Mouse (Mus musculus): ENCODE measurements around the gene Steap1. TPM values are rescaled to one million over a fixed set of nuclear protein-coding genes. Genes with fewer than 3 reads are reported as not detected.
A peak's percentile ranks its signal among the peaks of the same experiment; 100 is the strongest.

Steap1 gene
- 6.9 and 7.8 TPM in 2 replicates for polyA plus RNA-seq (2015; fragmentation: Nextera tagmentation; extraction: Ambion mirVana)

DNA sequence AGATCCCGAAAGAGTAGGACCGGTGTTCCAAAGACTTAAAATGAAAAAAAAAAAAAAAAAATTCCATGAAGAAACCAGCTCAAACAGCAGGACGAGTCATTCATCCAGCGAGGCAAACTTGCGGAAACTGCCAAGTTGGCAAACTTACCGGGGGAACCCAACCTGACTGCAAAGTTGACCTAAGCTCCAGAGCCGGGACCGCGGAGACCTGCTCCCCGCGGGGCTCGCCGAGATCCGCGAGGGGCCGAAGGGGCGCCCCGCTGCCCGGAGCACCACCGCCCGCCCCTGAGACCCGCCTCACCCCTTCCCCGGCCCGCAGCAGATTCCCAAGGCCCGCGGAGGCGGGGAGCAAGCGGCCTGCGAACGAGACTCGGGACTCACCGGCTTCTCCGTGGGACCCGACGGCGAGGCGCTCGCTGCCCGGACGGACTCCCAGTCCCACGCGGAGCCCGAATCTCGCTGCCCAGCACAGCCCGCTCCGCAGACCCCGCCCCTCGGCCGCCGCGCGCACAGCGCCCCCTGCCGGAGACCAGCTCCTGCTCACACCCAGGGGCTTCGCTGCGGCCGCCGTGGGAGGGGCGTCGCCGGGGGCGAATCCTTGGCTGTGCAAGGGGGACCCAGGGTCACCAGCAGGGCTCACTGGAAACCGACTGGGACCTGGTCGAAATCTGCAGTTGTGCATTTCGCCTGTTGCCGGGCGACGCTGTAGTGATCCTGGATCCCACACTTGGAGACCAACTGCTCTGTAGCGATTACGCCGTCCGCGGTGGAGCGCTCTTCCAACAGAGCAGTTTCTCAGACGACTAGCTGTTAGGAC, at the start of gene Steap1:
Steap1 (minus strand) TSS at position 461 of the 817 bp plus-strand sequence.
- Histone ChIP-seq H3K9me3 (replicated peaks) (no peaks in the 10 kb centered on the region), H3K36me3 (no peaks in the 10 kb centered on the region), H3K9ac (peak within 1 kb of the TSS; percentile 62), H3K4me1 (replicated peaks) (0 out of 2 replicates have a peak, but pooled peaks cover 5% of the 10 kb centered on the region), H3K27ac (no peak within 1 kb of the TSS), H3K4me3 (replicated peaks) (peak within 1 kb of the TSS; percentile 60), H3K4me2 (peak within 1 kb of the TSS; percentile 71), H3K27me3 (peaks cover 17% of the 10 kb centered on the region)
- ATAC-seq (ENCODE audit: low read depth) (peak; percentile 87), DNase-seq (peak; percentile 52)
- whole genome bisulfite sequencing (ENCODE audit: insufficient replicate concordance): 2% methylated on average over 74 of the region's 75 CpGs

- no peaks in the 10 kb centered on the region for H3K36me3 ChIP-seq
- WGBS (ENCODE audit: insufficient replicate concordance): 53% methylated on average over 2 of the region's 2 CpGs
- DNase-seq (no peak), ATAC-seq (ENCODE audit: low read depth) (no peak)
- no peak overlapping the region for H3K4me2 ChIP-seq
- H3K27me3 ChIP-seq: no peaks in the 10 kb centered on the region
- H3K9ac ChIP-seq: no peak overlapping the region
- H3K4me1 ChIP-seq (replicated peaks): no peaks in the 10 kb centered on the region
- H3K27ac ChIP-seq: no peak overlapping the region
- H3K9me3 ChIP-seq (replicated peaks): no peaks in the 10 kb centered on the region
- H3K4me3 ChIP-seq (replicated peaks): no peak overlapping the region
Observed at GRCm38 (mm10) chr5:5787106-5787505, 38.0 kb upstream of the Steap1 start.

DNA sequence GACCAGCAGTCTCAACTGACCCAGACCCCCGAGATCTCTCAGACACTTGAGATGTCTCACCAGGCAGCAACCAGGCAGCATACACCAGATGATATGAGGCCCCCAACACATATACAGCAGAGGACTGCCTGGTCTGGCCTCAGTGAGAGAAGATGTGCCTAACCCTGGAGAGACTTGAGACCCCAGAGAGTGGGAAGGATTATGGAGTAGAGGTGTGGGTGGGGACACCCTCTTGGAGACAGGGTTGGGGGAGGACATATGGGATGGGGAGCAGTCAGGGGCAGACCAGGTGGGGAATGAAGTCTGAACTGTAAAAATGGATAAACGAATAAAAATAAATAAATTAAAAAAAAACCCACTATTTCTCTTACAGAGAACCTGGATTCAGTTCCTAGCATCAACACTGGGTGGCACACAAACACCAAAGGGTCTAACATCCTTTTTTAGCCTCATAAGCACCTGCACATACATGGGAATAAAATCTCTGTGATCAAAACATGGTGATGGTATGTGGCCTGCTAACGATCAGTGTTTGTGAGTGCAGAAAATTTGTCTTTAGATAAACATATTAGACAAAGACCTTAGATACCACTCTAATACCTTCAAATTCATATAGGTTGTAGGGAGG, 7.4 kb upstream of the Steap1 start:
- WGBS (ENCODE audit: insufficient replicate concordance): 37% methylated on average over 3 of the region's 3 CpGs

DNA sequence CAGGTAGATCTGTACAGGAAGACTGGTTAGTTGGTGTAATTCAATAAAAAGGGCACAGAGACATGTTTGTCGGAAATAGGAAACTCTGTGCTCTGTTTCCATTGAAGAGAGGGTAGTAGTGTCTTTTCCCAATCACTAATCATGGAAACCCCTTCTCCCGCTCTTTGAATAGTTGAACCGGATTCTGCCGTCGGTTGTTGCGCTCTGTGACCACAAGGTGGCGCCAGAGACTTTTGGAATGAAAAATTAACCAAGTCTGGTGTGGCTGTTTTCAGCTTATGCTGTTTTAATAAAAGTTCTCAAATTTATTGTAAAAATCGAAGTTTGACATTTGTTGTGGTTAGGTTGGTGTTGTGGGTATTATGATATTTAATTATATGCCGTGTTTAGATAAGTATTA, 5.9 kb upstream of the Steap1 start:
- peak; percentile 12 for DNase-seq

More for the DNA sequence above, 7.4 kb upstream of the Steap1 start:
- Histone ChIP-seq H3K4me3 (replicated peaks) (no peak overlapping the region), H3K27me3 (no peaks in the 10 kb centered on the region), H3K36me3 (no peaks in the 10 kb centered on the region), H3K9ac (no peak overlapping the region), H3K9me3 (replicated peaks) (no peaks in the 10 kb centered on the region), H3K4me2 (no peak overlapping the region), H3K4me1 (replicated peaks) (no peaks in the 10 kb centered on the region), H3K27ac (no peak overlapping the region)
- ATAC-seq (ENCODE audit: low read depth) (no peak), DNase-seq (no peak)

DNA sequence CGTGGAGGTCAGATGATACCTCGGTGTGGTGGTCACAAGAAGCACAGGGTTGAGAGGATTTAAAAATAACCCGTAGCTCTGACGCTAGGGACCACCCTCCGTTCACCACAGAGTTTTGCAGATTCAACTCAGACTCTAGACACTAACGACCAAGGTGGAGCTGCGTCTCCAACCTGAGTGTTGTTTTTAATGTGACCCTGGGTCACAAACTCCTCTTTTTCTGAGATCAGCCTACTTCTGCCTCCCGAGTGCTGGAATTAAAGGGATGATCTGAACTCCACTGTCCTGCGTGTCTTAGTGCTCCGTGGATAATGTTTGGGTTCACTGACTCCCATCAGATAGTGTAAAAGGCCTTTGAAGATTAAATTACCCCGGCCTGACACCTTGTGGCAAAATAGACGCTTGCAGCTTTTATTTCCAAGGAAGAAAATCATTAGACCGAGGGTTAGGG, 671 bp upstream of the Steap1 start:
- Histone ChIP-seq H3K4me3 (replicated peaks) (peak overlapping the region; percentile 60), H3K9ac (0 out of 2 replicates have a peak overlapping the region, but pooled peaks have one; percentile 9), H3K9me3 (replicated peaks) (no peaks in the 10 kb centered on the region), H3K27ac (no peak overlapping the region), H3K4me2 (peak overlapping the region; percentile 71), H3K36me3 (no peaks in the 10 kb centered on the region), H3K4me1 (replicated peaks) (0 out of 2 replicates have a peak, but pooled peaks cover 5% of the 10 kb centered on the region), H3K27me3 (peaks cover 17% of the 10 kb centered on the region)
- DNase-seq: no peak
- under 1% methylated on average over 13 of the region's 13 CpGs for WGBS (ENCODE audit: insufficient replicate concordance)
- ATAC-seq (ENCODE audit: low read depth): 0 out of 2 replicates have a peak, but pooled peaks have one; percentile 13

More for the DNA sequence above, 5.9 kb upstream of the Steap1 start:
- ATAC-seq (ENCODE audit: low read depth): no peak
- Histone ChIP-seq H3K27me3 (no peaks in the 10 kb centered on the region), H3K4me1 (replicated peaks) (no peaks in the 10 kb centered on the region), H3K4me2 (no peak overlapping the region), H3K4me3 (replicated peaks) (no peak overlapping the region), H3K9ac (no peak overlapping the region), H3K36me3 (no peaks in the 10 kb centered on the region), H3K9me3 (replicated peaks) (no peaks in the 10 kb centered on the region), H3K27ac (no peak overlapping the region)
- 3% methylated on average over 9 of the region's 9 CpGs for WGBS (ENCODE audit: insufficient replicate concordance)

- Histone ChIP-seq H3K4me2 (no peak overlapping the region), H3K9ac (no peak overlapping the region), H3K36me3 (no peaks in the 10 kb centered on the region), H3K4me1 (replicated peaks) (no peaks in the 10 kb centered on the region), H3K27me3 (no peaks in the 10 kb centered on the region), H3K27ac (no peak overlapping the region), H3K9me3 (replicated peaks) (no peaks in the 10 kb centered on the region), H3K4me3 (replicated peaks) (no peak overlapping the region)
- DNase-seq (no peak), ATAC-seq (ENCODE audit: low read depth) (no peak)
- WGBS (ENCODE audit: insufficient replicate concordance): 77% methylated on average over 9 of the region's 9 CpGs
Observed at GRCm38 (mm10) chr5:5734445-5734844, 14.7 kb downstream of the Steap1 start.

- ATAC-seq (ENCODE audit: low read depth): no peak
Observed at GRCm38 (mm10) chr5:5732858-5733257, 16.3 kb downstream of the Steap1 start.

GRCm38 (mm10) chr5:5732208-5732607, 16.9 kb downstream of the Steap1 start:
- Histone ChIP-seq H3K27ac (no peak overlapping the region), H3K9me3 (replicated peaks) (no peaks in the 10 kb centered on the region), H3K4me2 (no peak overlapping the region), H3K4me1 (replicated peaks) (no peaks in the 10 kb centered on the region), H3K9ac (no peak overlapping the region), H3K4me3 (replicated peaks) (no peak overlapping the region), H3K27me3 (no peaks in the 10 kb centered on the region), H3K36me3 (no peaks in the 10 kb centered on the region)
- ATAC-seq (ENCODE audit: low read depth): no peak
- no peak for DNase-seq
- WGBS (ENCODE audit: insufficient replicate concordance): 87% methylated on average over 3 of the region's 3 CpGs

More at GRCm38 (mm10) chr5:5732858-5733257, 16.3 kb downstream of the Steap1 start:
- H3K9ac ChIP-seq: no peak overlapping the region
- no peaks in the 10 kb centered on the region for H3K4me1 ChIP-seq (replicated peaks)
- no peak overlapping the region for H3K4me2 ChIP-seq
- no peaks in the 10 kb centered on the region for H3K27me3 ChIP-seq
- DNase-seq: no peak
- 42% methylated on average over 2 of the region's 2 CpGs for WGBS (ENCODE audit: insufficient replicate concordance)
- H3K9me3 ChIP-seq (replicated peaks): no peaks in the 10 kb centered on the region
- no peak overlapping the region for H3K4me3 ChIP-seq (replicated peaks)
- no peak overlapping the region for H3K27ac ChIP-seq
- no peaks in the 10 kb centered on the region for H3K36me3 ChIP-seq

- H3K9me3 ChIP-seq (replicated peaks): no peaks in the 10 kb centered on the region
- 67% methylated on average over 4 of the region's 4 CpGs for WGBS (ENCODE audit: insufficient replicate concordance)
- H3K27ac ChIP-seq: no peak overlapping the region
- no peaks in the 10 kb centered on the region for H3K4me1 ChIP-seq (replicated peaks)
- no peak overlapping the region for H3K9ac ChIP-seq
- H3K4me3 ChIP-seq (replicated peaks): no peak overlapping the region
- no peak overlapping the region for H3K4me2 ChIP-seq
- no peak for DNase-seq
- no peaks in the 10 kb centered on the region for H3K27me3 ChIP-seq
- H3K36me3 ChIP-seq: no peaks in the 10 kb centered on the region
- no peak for ATAC-seq (ENCODE audit: low read depth)
Observed at GRCm38 (mm10) chr5:5729904-5730303, 19.2 kb downstream of the Steap1 start.

DNA sequence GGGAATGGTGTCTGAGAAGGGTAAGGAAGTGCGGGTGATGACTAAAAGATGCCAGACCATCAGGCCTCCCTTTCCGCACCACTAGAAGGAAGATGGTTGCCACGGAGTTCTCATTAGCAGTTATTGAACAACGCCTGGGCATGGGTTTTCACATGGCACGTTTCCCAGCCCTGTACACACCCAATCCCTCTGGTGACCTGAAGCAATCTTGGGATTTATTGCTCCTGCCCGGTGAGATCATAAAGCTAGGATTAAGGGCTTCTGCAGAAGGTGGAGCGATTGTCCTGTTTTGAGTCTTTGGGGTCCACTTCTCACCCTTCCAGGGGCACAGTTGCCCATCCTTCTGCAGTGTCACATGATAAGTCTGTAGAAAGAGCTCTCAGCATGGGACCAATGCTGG, 26.9 kb downstream of the Steap1 start:
- H3K4me2 ChIP-seq: no peak overlapping the region
- no peak overlapping the region for H3K9ac ChIP-seq
- H3K36me3 ChIP-seq: no peaks in the 10 kb centered on the region
- 74% methylated on average over 7 of the region's 7 CpGs for WGBS (ENCODE audit: insufficient replicate concordance)
- no peak for DNase-seq
- H3K4me1 ChIP-seq (replicated peaks): no peaks in the 10 kb centered on the region
- H3K27me3 ChIP-seq: no peaks in the 10 kb centered on the region
- H3K27ac ChIP-seq: no peak overlapping the region
- ATAC-seq (ENCODE audit: low read depth): no peak
- H3K4me3 ChIP-seq (replicated peaks): no peak overlapping the region
- H3K9me3 ChIP-seq (replicated peaks): no peaks in the 10 kb centered on the region

DNA sequence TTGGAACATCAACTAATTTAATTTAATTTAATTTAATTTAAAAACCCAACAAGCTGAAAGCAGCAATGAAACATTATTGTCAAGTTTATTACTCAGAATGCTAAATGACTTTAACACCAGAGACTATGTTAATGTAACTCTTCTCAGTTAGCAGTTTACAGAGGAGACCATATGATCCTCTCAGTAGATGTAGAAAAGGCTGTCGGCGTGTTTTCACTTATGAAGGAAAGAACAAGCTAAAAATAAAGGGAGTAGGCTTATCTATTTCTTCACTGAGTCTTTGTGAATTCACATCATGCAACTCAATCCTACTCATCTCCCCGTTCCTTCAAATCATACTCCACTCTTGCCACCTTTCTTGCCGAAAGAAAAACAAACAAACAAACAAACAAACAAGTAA, 38.1 kb downstream of the Steap1 start:
- no peaks in the 10 kb centered on the region for H3K27me3 ChIP-seq
- no peak overlapping the region for H3K9ac ChIP-seq
- WGBS (ENCODE audit: insufficient replicate concordance): 60% methylated on average over 4 of the region's 4 CpGs
- H3K27ac ChIP-seq: no peak overlapping the region
- H3K4me1 ChIP-seq (replicated peaks): no peaks in the 10 kb centered on the region
- DNase-seq (no peak), ATAC-seq (ENCODE audit: low read depth) (no peak)
- H3K36me3 ChIP-seq: no peaks in the 10 kb centered on the region
- no peak overlapping the region for H3K4me3 ChIP-seq (replicated peaks)
- H3K4me2 ChIP-seq: no peak overlapping the region
- H3K9me3 ChIP-seq (replicated peaks): no peaks in the 10 kb centered on the region
